Mouse (Mus musculus) limb, embryonic 15.5 days (tissue): ENCODE measurements around the gene Nin. TPM values are rescaled to one million over a fixed set of nuclear protein-coding genes. Genes with fewer than 3 reads are reported as not detected.
A peak's percentile ranks its signal among the peaks of the same experiment; 100 is the strongest.

Experiments used
- ATAC-seq: fragments of 200-750 bp; cut with Nextera tagmentation; 2 replicates; pipeline ENCODE4 v1.8.0; 2017; ENCODE audit warnings: low read depth, moderate TSS enrichment; ENCODE audit not compliant: insufficient number of reproducible peaks, low FRiP score, low TSS enrichment
- H3K27ac ChIP-seq: fragments of 300-500 bp; sonication (generic); 2 replicates; pipeline ENCODE4 v1.5.1; 2015; ENCODE audit warnings: moderate library complexity, mild to moderate bottlenecking, inconsistent platforms
- H3K27me3 ChIP-seq: fragments of 300-500 bp; sonication (generic); 2 replicates; pipeline ENCODE4 v1.6.1; 2015; ENCODE audit warnings: inconsistent platforms
- H3K36me3 ChIP-seq: fragments of 300-500 bp; sonication (generic); 2 replicates; pipeline ENCODE4 v1.6.1; 2015; ENCODE audit warnings: inconsistent platforms
- H3K4me1 ChIP-seq: fragments of 300-500 bp; sonication (generic); 2 replicates; pipeline ENCODE4 v1.6.1; 2015; ENCODE audit warnings: inconsistent platforms
- H3K4me2 ChIP-seq: fragments of 300-500 bp; sonication (generic); 2 replicates; pipeline ENCODE4 v1.6.1; 2015; ENCODE audit warnings: mild to moderate bottlenecking, inconsistent platforms
- H3K4me3 ChIP-seq: fragments of 300-500 bp; sonication (generic); 2 replicates; pipeline ENCODE4 v1.5.1; 2015; ENCODE audit warnings: mild to moderate bottlenecking, inconsistent platforms
- H3K9ac ChIP-seq: fragments of 300-500 bp; sonication (generic); 2 replicates; pipeline ENCODE4 v1.6.1; 2015; ENCODE audit warnings: inconsistent platforms
- H3K9me3 ChIP-seq: fragments of 300-500 bp; sonication (generic); 2 replicates; pipeline ENCODE4 v1.6.1; 2016; ENCODE audit warnings: inconsistent platforms
- whole genome bisulfite sequencing: fragments of 180-500 bp; shearing (Covaris S2); methylation state at CpG from one replicate; pipeline ENCODE4 v1.1.7; 2015; 5-methylcytosine and 5-hydroxymethylcytosine counted together
- polyA plus RNA-seq: library from polyadenylated mRNA; unstranded; fragments of >200 nt; fragmentation: Nextera tagmentation; extraction: Ambion mirVana; gene quantifications from 2 replicates; pipeline ENCODE4 v1.2.1, GENCODE M21; 2015

The Nin gene
- polyA plus RNA-seq, 1 experiment from 2014 or later, result 9.3 TPM

DNA sequence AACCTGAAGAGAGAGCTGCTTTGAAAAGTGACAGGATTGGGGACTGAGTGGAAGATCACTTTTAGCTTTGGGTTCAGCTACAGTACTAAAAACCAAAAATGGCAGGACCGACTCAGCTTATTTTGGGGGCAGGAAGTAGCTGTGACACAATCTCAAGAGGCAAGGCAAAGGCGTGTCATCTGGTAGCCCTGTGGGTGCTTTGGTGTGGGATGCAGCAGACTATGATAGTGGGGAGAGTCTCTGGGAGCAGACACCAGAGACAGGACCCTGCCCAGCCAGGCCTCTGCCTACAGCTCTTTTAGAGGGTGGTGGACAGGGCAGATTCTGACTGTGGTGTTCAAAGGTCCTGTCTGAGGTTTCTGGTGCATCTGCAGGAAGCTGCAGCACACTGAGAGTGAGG is 38.5 kb downstream of the Nin start:
- Histone ChIP-seq H3K4me3 (no peak overlapping the region), H3K9me3 (no peaks in the 10 kb centered on the region), H3K27ac (no peak overlapping the region), H3K4me2 (no peak overlapping the region), H3K27me3 (no peaks in the 10 kb centered on the region), H3K9ac (no peak overlapping the region), H3K4me1 (no peaks in the 10 kb centered on the region), H3K36me3 (peaks cover 3% of the 10 kb centered on the region)
- WGBS, result 87% methylated on average over 2 of the region's 2 CpGs
- ATAC-seq, result no peak

DNA sequence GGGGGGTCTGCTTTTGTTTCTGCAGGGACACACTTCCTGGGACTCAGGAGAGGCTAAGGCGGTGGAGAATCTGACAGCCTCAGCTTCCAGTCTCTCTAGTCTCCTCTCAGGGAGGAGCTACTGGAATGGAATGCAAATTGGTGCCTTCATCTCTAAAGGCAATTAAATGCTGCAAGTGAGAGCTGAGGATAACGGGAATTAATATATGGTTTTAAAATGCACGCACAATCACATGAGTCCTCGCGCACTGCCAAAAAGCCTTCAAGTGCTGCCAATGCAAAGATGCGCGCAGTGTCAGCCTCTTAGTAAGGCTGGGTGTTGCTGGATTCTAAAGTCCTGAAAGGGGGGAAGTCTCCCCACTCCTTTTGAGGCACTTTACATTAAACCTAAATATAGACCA is 42.6 kb downstream of the Nin start:
- Histone ChIP-seq H3K36me3 (peaks cover 5% of the 10 kb centered on the region; the same call in 1 of the 2 replicates), H3K27ac (no peak overlapping the region), H3K9me3 (no peaks in the 10 kb centered on the region), H3K4me1 (peaks cover 10% of the 10 kb centered on the region; the same call in 1 of the 2 replicates), H3K27me3 (no peaks in the 10 kb centered on the region), H3K9ac (no peak overlapping the region), H3K4me2 (no peak overlapping the region), H3K4me3 (no peak overlapping the region)
- WGBS, result 74% methylated on average over 7 of the region's 7 CpGs
- no peak for ATAC-seq

DNA sequence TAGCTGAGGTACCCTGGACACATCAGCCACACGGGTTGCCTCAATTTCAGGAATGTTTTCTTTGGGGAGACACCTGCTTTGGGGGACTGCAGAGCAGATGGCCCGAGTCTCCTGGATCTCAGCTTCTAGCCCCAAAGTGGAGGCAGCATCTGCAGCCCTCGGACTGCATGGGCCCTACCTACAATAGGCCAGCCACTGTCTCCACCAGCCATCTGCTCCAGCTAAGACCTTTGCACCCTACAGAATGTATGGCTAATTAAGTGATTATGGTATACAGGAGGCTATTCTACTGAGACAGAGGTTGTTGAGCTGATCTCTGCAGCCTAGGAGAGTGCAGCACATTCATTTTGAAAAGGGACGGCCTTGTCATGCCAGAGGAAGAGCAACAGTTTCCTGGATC is 43.2 kb downstream of the Nin start:
- ATAC-seq, result no peak
- no peaks in the 10 kb centered on the region for H3K27me3 ChIP-seq
- 45% methylated on average over 4 of the region's 4 CpGs for WGBS
- H3K36me3 ChIP-seq, result peaks cover 4% of the 10 kb centered on the region; the same call in 1 of the 2 replicates
- H3K4me1 ChIP-seq, result peaks cover 10% of the 10 kb centered on the region; the same call in 1 of the 2 replicates
- H3K27ac ChIP-seq, result no peak overlapping the region
- H3K4me3 ChIP-seq, result no peak overlapping the region
- no peak overlapping the region for H3K4me2 ChIP-seq
- H3K9me3 ChIP-seq, result no peaks in the 10 kb centered on the region
- H3K9ac ChIP-seq, result no peak overlapping the region

DNA sequence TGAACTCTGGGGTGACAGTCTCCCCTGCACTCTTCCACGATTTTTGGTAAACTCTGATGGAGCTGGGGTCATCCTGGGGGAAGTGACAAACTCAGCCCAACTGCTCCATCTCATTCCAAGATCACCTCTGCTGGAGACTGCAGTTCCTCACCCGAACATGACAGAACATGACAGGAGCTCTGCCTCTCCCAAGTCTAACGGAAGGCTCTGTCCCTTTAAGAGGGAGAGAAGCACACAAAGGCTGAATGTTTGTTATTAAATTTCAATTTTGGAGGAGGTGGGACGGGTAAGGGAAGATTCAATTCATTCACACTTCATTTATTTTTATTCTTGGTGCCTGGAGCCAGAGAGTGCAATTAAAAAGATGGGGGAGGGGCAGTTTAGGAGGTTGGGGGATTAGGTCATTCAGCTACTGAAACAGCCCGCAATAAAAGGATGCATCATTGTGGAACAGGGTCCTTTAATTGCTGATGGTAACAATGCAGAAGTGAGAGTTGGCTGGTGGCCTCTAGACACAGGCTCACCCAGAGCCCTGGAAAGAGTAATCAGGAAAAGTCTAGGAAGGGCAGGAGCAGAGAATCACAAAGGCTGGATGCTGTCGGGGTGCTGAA is 44.8 kb downstream of the Nin start:
- WGBS, result 21% methylated on average over 6 of the region's 6 CpGs

DNA sequence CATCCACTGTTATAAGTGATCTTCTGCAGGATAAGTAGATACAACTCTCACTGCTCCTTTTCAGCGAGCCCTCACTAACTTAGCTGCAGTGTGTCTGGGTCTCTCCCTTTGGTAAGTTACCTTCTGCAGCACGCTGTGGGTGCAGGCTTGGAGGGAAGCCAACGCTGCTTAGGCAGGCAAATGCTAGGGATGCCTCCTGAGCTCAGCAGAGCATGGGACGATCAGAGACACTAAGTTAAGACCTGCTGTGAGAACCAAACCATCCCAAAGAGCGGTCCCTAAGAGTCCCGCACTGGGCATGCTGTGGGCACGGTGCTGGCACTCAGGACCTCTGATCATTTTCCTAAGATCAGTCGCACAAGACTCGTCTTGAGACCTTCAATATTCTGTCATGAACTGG is 45.7 kb downstream of the Nin start:
- H3K4me3 ChIP-seq, result no peak overlapping the region
- no peaks in the 10 kb centered on the region for H3K27me3 ChIP-seq
- no peak for ATAC-seq
- H3K9ac ChIP-seq, result no peak overlapping the region
- peaks cover 10% of the 10 kb centered on the region; the same call in 1 of the 2 replicates for H3K4me1 ChIP-seq
- no peak overlapping the region for H3K4me2 ChIP-seq
- no peaks in the 10 kb centered on the region for H3K9me3 ChIP-seq
- no peak overlapping the region for H3K27ac ChIP-seq
- peaks cover 2% of the 10 kb centered on the region; the same call in 1 of the 2 replicates for H3K36me3 ChIP-seq
- 68% methylated on average over 9 of the region's 9 CpGs for WGBS

More for the DNA sequence above, 44.8 kb downstream of the Nin start:
- H3K9ac ChIP-seq, result no peak overlapping the region
- no peak overlapping the region for H3K27ac ChIP-seq
- no peaks in the 10 kb centered on the region for H3K27me3 ChIP-seq
- peaks cover 10% of the 10 kb centered on the region; the same call in 1 of the 2 replicates for H3K4me1 ChIP-seq
- H3K9me3 ChIP-seq, result no peaks in the 10 kb centered on the region
- no peak overlapping the region for H3K4me2 ChIP-seq
- no peak overlapping the region for H3K4me3 ChIP-seq
- no peak for ATAC-seq
- H3K36me3 ChIP-seq, result peaks cover 2% of the 10 kb centered on the region; the same call in 1 of the 2 replicates

DNA sequence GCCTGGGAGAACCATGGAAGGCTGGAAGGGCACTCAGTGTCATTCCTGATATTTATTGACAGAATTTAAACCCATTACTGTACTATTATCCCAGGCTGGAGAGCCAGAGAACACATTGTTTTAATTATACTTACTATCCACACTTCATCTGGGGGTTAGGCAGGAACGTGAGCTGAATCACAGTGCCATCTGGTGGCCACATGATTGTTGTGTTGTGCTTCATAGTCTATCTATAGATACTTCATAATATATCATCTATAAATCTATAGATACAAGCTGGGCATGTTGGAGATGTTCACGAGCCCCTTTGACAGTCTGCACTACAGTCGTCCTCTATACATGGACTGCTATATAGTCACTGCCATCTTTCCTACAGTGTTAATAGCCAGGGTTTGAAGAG is 51.4 kb downstream of the Nin start:
- 30% methylated on average over 3 of the region's 3 CpGs for WGBS
- Histone ChIP-seq H3K4me3 (no peak overlapping the region), H3K36me3 (peaks cover 10% of the 10 kb centered on the region), H3K27ac (no peak overlapping the region), H3K4me1 (peaks cover 11% of the 10 kb centered on the region; the same call in 1 of the 2 replicates), H3K9me3 (no peaks in the 10 kb centered on the region), H3K27me3 (no peaks in the 10 kb centered on the region), H3K9ac (no peak overlapping the region), H3K4me2 (no peak overlapping the region)
- ATAC-seq, result no peak

DNA sequence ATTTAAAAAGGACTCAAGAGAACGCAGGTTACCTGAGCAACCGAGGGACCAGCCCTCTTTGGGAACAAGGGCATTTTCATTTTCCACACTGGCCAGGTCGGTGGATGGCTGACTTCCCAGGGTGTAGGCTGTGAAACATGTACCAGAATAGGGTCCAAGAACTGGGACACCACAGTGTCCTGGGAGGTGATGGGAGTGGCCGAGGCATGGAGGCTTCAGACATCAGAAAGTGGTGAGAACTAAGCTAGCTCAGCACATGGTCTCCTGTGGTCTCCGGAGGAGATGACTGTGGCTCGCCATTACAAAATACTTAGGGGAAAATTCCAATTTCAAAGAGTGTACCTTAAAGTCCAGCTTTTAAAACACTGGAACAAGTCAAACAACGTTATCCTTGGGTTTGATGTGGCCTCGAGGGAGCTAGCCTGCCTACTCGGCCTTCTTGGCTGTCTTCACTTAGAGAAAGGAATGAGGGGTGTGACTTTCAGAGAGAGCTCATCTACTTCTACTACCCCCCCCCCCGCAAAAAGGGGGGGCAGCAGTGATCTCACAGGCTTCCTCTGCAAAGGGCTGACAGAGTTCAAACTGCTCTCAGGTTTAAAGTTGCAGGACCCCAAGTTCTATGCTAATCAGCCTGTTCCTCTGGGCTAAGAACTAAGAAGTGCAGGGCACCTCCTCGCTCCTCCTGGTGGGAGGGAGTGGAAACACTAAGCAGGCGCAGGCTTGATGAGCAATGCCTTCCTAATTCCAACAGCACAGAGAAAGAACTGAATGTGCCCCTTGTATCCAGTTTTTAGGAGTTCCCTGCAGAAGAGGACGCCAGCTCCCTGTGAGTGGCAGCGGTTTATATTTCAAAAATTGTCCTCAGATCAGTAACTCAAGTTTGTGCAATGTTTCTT is 54.3 kb downstream of the Nin start:
- Histone ChIP-seq H3K9me3 (no peaks in the 10 kb centered on the region), H3K4me2 (no peak overlapping the region), H3K4me3 (no peak overlapping the region), H3K36me3 (peaks cover 32% of the 10 kb centered on the region), H3K9ac (no peak overlapping the region), H3K27ac (peak overlapping the region; percentile 8; the same call in 1 of the 2 replicates), H3K4me1 (peaks cover 11% of the 10 kb centered on the region; the same call in 1 of the 2 replicates), H3K27me3 (no peaks in the 10 kb centered on the region)
- ATAC-seq, result no peak
- WGBS, result 58% methylated on average over 14 of the region's 14 CpGs

DNA sequence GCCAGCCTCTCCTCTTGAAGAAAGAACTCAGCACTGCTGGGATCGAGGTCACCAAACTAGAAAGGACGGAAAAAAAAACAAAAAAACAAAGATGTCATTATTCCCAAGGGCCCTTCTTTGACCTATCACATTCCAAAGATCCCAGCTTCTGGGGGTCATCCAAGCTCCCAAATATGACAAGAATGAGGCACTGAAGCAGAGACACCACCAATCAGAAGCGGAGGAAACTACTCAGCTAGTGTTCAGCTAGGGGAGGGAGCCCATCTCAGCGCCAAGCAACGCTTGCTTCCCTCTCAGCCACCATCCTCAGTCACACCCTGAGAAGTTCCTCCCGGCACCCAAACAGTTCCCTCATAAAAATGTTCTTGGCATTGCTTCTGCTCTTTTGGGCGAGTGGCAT is 62.8 kb downstream of the Nin start:
- WGBS, result 67% methylated on average over 7 of the region's 7 CpGs
- Histone ChIP-seq H3K4me3 (no peak overlapping the region), H3K4me1 (no peaks in the 10 kb centered on the region), H3K27ac (no peak overlapping the region), H3K36me3 (peaks cover 63% of the 10 kb centered on the region), H3K27me3 (no peaks in the 10 kb centered on the region), H3K9me3 (no peaks in the 10 kb centered on the region), H3K9ac (no peak overlapping the region), H3K4me2 (no peak overlapping the region)
- no peak for ATAC-seq

DNA sequence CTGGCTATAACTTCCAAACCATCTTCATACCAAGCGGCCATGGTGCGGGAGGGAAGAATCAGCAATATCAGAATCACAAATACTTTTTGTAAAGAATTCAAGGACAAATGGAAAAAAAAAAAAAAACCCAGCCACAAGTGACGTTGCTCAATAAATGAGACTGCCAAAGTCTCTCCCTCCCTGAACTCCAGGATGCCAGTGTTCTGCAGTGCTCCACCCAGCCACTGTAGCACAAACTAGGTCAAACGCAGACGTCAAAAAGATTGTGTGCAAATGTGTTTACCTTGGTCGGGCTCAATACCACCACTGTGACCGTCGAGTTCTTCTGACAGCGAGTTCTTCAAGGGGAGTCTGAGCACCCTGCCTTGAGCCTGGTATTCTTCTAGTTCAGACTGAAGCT is 64.8 kb downstream of the Nin start:
- H3K4me2 ChIP-seq, result no peak overlapping the region
- H3K27ac ChIP-seq, result no peak overlapping the region
- H3K36me3 ChIP-seq, result peaks cover 62% of the 10 kb centered on the region
- 83% methylated on average over 9 of the region's 9 CpGs for WGBS
- H3K4me3 ChIP-seq, result no peak overlapping the region
- H3K4me1 ChIP-seq, result no peaks in the 10 kb centered on the region
- H3K9ac ChIP-seq, result no peak overlapping the region
- no peaks in the 10 kb centered on the region for H3K27me3 ChIP-seq
- H3K9me3 ChIP-seq, result no peaks in the 10 kb centered on the region
- no peak for ATAC-seq

DNA sequence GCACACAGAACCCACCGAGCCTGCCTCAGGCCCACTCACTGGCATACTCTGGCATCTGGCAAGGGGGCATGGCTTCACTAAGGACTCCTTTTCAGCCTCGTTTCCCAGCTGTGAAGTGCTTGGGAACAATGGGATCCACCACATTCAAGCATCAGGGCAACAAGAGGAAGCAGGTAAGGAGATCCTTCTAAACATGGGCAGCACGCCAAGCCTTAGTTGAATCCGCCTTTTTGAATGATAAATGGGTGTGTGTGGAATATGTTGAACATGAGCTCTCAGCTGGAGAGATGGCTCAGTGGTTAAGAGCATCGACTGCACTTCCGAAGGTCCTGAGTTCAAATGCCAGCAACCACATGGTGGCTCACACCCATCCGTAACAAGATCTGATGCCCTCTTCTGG is 66.2 kb downstream of the Nin start:
- Histone ChIP-seq H3K9me3 (no peaks in the 10 kb centered on the region), H3K4me3 (no peak overlapping the region), H3K27ac (no peak overlapping the region), H3K4me2 (no peak overlapping the region), H3K36me3 (peaks cover 73% of the 10 kb centered on the region), H3K4me1 (no peaks in the 10 kb centered on the region), H3K27me3 (no peaks in the 10 kb centered on the region), H3K9ac (no peak overlapping the region)
- no peak for ATAC-seq
- WGBS, result 86% methylated on average over 7 of the region's 7 CpGs

DNA sequence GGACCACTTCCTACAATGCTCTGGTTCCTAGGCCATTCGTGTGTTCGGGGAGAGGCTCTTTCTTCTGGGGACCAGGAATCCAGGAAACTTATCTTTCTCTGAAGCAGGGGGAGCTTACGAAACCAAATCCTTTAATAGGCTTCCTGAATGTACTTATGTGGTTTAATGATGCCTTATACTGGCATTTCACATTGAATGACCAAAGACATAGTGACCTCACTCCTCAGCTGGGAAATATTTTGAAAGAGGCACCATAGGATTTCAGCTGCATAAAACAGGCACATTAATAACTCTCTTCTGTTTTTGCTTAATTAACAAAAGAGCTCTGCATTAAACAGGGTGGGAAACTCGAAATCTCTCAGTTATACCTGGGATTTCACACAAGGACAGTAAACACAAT is 69.2 kb downstream of the Nin start:
- 76% methylated on average over 4 of the region's 4 CpGs for WGBS
- no peak overlapping the region for H3K4me2 ChIP-seq
- ATAC-seq, result no peak
- H3K27me3 ChIP-seq, result no peaks in the 10 kb centered on the region
- H3K4me1 ChIP-seq, result no peaks in the 10 kb centered on the region
- H3K9ac ChIP-seq, result no peak overlapping the region
- H3K36me3 ChIP-seq, result peaks cover 65% of the 10 kb centered on the region
- H3K9me3 ChIP-seq, result no peaks in the 10 kb centered on the region
- no peak overlapping the region for H3K27ac ChIP-seq
- no peak overlapping the region for H3K4me3 ChIP-seq

DNA sequence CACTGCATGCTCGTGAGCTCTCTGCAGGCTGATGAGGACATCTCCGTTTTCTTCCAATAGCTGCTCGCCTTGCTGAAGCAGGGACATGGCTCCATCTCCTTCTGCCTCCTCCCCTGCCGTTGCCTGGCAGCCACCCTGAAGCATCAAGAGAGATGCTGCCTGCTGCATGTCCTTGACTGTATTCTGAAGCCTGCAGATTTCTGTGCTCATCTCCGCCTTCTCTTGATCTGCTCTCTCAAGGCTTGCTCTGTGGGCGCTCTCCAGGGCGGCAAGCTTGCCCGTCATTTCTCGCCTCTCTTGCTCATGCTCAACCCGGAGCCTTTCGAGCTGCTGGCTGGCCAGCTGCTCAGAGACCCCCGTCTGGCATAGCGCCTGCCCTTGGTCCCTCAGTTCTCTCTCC is 70.1 kb downstream of the Nin start:
- Histone ChIP-seq H3K4me3 (no peak overlapping the region), H3K4me2 (no peak overlapping the region), H3K36me3 (peaks cover 63% of the 10 kb centered on the region), H3K9ac (no peak overlapping the region), H3K4me1 (no peaks in the 10 kb centered on the region), H3K9me3 (no peaks in the 10 kb centered on the region), H3K27me3 (no peaks in the 10 kb centered on the region), H3K27ac (no peak overlapping the region)
- ATAC-seq, result no peak
- 90% methylated on average over 13 of the region's 13 CpGs for WGBS
